Mouse (Mus musculus) cortical plate, adult 2 months (tissue): Measurements from ENCODE around the gene Mex3d.

Experiments used
- CTCF ChIP-seq: fragments of 200-500 bp; IDR thresholded peaks from 2 replicates; pipeline ENCODE4 v1.5.1; 2011; ENCODE audit warnings: mild to moderate bottlenecking, control low read depth, low read length; ENCODE audit not compliant: insufficient read depth; ENCODE audit errors: extremely low read depth
- POLR2A ChIP-seq: fragments of 200-500 bp; IDR thresholded peaks from 2 replicates; pipeline ENCODE4 v1.6.1; 2011; ENCODE audit warnings: mild to moderate bottlenecking, low read length, control low read depth; ENCODE audit not compliant: insufficient read depth; ENCODE audit errors: extremely low read depth

DNA sequence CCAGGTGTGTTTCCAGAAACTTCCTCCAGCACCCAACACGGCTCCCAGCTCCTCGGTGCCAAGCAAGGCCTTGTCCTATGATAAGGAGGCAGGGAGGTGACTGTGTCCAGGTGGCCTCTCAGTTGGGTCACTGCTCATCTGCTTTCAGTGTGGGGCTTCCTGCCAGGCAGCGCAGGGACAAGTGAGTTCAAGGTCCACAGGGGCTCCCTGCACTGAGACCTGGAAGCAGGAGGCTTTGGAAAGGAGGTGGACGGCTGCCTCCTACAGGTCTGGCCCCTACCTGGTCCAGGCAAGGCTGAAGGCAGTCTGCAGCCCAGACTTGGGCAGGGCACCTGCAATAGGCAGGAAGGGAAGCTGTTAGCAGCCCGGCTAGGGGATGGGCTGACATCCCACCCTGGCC lies 5.2 kb upstream of the Mex3d start:
- no peak for TF ChIP-seq CTCF
- no peak for TF ChIP-seq POLR2A
